Mouse (Mus musculus): ENCODE data around the gene Fndc3b.

Gene Fndc3b

GRCm38 (mm10) chr3:27709096-27709905, 1.8 kb downstream of the Fndc3b start:
- no peak for DNase-seq (ENCODE audit: low read depth, low spot score)

- no peak for DNase-seq (ENCODE audit: low read depth, low spot score)
These were observed 2.5 kb downstream of the Fndc3b start for GRCm38 (mm10) chr3:27708581-27708980.

GRCm38 (mm10) chr3:27705761-27706160, 5.3 kb downstream of the Fndc3b start:
- DNase-seq (ENCODE audit: low read depth, low spot score), result no peak

DNA sequence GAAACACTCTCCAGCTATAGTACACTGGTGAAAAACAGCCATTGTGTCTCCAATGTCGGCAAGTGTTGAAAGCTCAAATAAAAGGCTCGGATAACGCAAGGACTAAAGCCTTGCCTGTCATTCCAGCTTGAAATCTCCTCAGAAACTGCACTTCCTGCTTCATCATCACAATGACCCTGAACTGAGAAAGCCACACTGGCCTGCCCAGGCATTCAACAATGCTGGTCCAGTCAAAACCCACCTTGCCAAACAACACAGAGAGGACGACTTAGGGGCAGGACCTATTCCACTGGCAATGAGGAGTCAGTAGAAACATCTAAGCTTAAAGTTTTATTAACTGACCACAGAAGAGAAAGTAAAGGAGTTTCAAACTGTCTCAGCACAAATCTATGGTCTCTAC, 6.1 kb downstream of the Fndc3b start:
- no peak for DNase-seq (ENCODE audit: low read depth, low spot score)

DNA sequence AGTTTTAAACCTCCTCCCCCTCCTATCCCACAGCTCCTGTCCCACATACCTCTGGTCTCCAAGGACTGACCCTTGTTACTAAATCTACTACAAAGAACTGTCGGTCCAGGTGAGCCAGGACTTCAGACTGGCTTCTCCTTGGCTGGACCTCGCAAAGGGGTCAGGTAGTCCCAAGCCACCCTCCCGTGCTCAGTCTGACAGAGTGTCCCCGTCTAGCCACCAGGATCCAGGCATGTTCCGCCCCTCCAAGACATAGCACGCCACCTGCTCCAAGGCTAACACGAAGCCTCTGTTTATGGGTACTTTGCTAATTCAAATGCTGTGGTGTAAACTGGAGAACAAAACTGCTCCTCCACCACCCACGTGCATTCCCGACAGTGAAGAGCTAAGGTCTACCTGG, 6.5 kb downstream of the Fndc3b start:
- no peak for DNase-seq (ENCODE audit: low read depth, low spot score)

DNA sequence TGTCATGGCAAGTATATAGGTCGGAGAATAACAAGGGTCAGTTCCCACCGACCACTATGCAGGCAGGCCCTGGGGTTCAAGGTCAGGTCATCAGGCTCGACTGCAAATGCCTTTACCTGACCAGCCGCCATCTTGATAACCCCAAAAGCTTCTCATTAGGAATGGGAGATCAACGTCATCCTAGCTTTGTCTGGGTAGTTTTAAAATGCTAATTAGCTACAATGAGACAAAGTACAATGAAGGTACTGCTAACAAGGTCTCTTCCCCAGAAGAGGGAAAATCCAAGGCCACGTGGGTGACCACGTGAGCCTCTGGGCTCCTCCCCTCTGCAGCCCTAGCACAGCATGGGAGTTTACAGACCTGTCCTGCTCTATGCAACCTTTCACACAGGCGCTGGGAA, 7.6 kb downstream of the Fndc3b start:
- DNase-seq (ENCODE audit: low read depth, low spot score), result no peak

GRCm38 (mm10) chr3:27703081-27703480, 8.0 kb downstream of the Fndc3b start:
- no peak for DNase-seq (ENCODE audit: low read depth, low spot score)

DNA sequence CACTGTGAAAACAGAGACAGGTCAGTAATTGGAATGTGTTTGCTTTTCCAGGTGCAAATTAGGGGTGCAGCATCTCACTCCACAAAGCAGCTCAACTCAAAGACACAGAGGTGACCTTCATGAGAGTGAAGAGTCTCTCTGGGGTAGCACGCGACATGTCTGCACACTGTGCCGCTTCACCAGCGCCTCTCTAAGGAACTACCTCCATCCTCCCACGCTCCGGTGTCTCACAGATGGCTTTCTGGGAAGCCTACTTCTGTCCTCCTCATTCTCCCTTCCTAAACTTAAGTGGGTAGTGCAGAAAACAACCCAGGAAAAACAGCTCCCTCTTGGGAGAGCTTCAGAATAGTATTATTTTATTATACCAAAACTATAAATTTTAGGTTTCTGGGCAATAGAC, 12.4 kb downstream of the Fndc3b start:
- peak; percentile 79 for DNase-seq (ENCODE audit: low read depth, low spot score)

DNA sequence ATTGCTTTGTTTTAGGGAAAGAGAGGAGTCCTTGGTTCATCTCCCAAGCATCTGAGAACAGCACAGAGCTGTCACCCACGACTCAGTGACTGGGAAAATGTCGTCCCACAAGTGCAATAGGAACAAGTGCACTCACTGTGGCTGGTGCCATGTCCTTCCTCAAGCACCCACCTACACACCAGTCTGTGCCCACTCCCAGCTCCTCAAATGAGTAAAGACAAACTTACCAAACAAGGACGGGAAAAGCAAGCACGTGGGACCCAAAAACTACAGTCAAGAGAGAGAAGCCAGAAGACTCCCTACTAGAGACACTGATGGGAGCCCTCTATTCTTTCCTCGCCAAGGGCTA, 14.7 kb downstream of the Fndc3b start:
- peak; percentile 38 for DNase-seq (ENCODE audit: low read depth, low spot score)

GRCm38 (mm10) chr3:27695612-27696448, 15.3 kb downstream of the Fndc3b start:
- DNase-seq (ENCODE audit: low read depth, low spot score), result no peak

- no peak for DNase-seq (ENCODE audit: low read depth, low spot score)
These were observed 16.5 kb downstream of the Fndc3b start for GRCm38 (mm10) chr3:27694586-27694985.

DNA sequence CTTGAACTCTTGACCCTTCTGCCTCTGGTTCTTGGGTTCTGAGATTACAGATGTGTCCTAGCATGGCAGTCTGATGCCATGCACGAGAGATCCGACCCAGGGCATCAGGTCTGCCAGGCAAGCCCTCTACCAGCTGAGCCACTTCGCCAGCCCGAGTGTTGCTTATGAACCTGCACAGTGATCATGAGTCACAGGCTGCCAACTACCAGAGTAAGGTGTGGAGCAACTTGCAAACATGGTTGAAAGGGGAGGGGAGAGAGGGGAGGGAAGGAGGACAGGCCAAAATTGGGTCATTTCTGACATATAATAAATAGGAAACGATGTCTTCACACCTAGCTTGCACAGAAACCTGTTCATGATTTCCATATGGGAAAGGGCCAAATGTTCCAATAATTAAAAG, 17.0 kb downstream of the Fndc3b start:
- no peak for DNase-seq (ENCODE audit: low read depth, low spot score)

- no peak for DNase-seq (ENCODE audit: low read depth, low spot score)
These were observed 19.5 kb downstream of the Fndc3b start for GRCm38 (mm10) chr3:27691486-27692160.

- DNase-seq (ENCODE audit: low read depth, low spot score), result no peak
These were observed 21.1 kb downstream of the Fndc3b start for GRCm38 (mm10) chr3:27690030-27690429.

GRCm38 (mm10) chr3:27689149-27689865, 21.8 kb downstream of the Fndc3b start:
- DNase-seq (ENCODE audit: low read depth, low spot score), result no peak

DNA sequence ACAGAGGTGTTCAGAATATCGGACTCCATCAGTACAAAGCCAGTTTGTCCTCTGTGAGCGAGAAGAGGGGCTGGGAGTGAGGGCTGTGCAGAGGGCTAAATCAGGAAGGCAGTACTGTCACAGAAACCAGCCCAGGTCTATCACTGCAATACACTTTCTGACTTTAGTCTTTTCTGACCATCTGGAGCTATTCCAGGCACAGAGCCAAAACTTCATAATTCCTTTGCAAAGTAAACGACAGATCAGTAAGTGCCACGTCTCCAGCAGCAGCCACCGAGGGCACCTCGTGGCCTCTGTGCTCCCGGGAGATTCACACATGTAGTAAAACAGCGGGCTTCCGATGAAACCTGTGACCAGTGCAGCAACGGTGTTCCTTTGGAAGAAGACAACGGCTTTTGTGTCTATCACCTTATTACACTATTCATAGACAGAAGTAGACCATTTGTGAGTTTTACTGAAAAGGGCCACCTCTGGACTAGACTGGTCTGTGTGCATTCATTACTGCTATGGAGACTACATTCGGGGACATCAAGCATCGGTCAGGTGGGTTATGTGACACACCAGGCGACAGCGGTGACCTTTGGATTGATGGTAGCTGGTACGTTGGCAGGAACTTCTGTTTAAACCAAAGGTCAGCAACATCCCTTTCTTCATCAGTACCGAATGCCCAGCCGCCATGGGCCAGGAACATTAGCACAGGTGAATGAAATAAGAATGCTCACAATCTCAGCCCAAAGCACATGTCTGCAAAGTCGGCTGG, 24.2 kb downstream of the Fndc3b start:
- DNase-seq (ENCODE audit: low read depth, low spot score), result no peak

GRCm38 (mm10) chr3:27685650-27686208, 25.4 kb downstream of the Fndc3b start:
- no peak for DNase-seq (ENCODE audit: low read depth, low spot score)

- no peak for DNase-seq (ENCODE audit: low read depth, low spot score)
These were observed 26.0 kb downstream of the Fndc3b start for GRCm38 (mm10) chr3:27685134-27685533.

- no peak for DNase-seq (ENCODE audit: low read depth, low spot score)
These were observed 27.7 kb downstream of the Fndc3b start for GRCm38 (mm10) chr3:27683374-27683773.

DNA sequence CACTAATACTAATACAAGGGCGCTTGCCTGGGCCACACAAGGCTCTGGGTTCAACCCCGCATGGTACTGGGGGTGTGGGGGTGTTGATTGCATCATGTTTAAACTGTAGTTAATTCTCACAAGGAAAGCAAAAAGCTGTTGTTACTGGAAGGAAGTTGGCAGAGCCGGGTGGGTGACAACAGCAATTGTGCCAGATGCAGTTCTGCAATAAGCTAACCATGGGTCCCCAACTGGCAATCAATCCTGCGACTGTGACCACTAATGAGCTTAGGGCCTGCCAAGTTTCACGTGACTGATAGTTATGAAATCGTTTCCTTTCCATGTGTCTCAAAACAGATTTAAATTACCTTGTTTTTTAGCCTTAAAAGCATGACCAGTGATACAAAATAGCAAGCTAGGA, 33.5 kb downstream of the Fndc3b start:
- no peak for DNase-seq (ENCODE audit: low read depth, low spot score)

DNA sequence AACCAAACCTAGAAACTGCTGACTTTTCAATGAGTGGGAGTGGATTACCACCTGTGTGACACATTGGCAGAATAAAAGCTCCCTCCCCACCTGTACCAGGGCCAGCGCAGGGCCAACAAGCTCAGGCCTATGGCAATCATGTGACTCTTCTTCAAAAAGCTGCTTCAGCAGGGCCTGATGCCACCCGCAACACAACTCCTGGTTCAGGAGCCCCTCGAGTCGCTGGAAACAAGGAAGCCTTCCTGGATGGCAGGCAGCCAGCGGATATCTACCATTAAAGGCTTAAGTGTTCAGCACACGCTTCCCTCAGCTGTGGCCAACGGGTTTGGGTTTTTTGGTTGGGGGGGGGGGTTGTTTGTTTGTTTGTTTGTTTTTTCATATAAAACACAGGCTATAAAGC, 37.4 kb downstream of the Fndc3b start:
- no peak for DNase-seq (ENCODE audit: low read depth, low spot score)
